Mouse (Mus musculus) bone marrow, adult 2 months (tissue): ENCODE measurements at regions not wholly inside any gene's neighbourhood (a gene's known extent, or its start where the extent isn't known, plus 50 kb on each side); places are given as distances from the start of the nearest gene placed in this dataset.

Source experiments
- H3K27ac ChIP-seq: fragments of 200-500 bp; 2 replicates; pipeline ENCODE4 v1.5.1; 2012; ENCODE audit warnings: low read depth, mild to moderate bottlenecking, control low read depth, inconsistent platforms, low read length; ENCODE audit not compliant: control insufficient read depth, poor library complexity, insufficient read depth
- H3K4me1 ChIP-seq: fragments of 200-500 bp; 2 replicates; pipeline ENCODE4 v1.6.1; 2011; ENCODE audit warnings: low read length; ENCODE audit not compliant: control insufficient read depth, insufficient read depth
- H3K4me3 ChIP-seq: fragments of 200-500 bp; replicated peaks from 2 replicates; pipeline ENCODE3; 2011; ENCODE audit warnings: mild to moderate bottlenecking, low read depth, low read length, control low read depth; ENCODE audit not compliant: control insufficient read depth
- CTCF ChIP-seq: fragments of 200-500 bp; IDR thresholded peaks from 2 replicates; pipeline ENCODE4 v1.5.1; 2011; ENCODE audit warnings: low read length, control low read depth; ENCODE audit not compliant: control insufficient read depth, insufficient read depth
- POLR2A ChIP-seq: fragments of 200-500 bp; IDR thresholded peaks from 2 replicates; pipeline ENCODE4 v1.6.1; 2011; ENCODE audit warnings: low read depth, mild to moderate bottlenecking, control low read depth, low read length, borderline replicate concordance; ENCODE audit not compliant: control insufficient read depth
- WGBS: fragments of 180-500 bp; shearing (Covaris S2); methylation state at CpG from one replicate; pipeline ENCODE4 v1.1.7; 2018; 5-methylcytosine and 5-hydroxymethylcytosine counted together

DNA sequence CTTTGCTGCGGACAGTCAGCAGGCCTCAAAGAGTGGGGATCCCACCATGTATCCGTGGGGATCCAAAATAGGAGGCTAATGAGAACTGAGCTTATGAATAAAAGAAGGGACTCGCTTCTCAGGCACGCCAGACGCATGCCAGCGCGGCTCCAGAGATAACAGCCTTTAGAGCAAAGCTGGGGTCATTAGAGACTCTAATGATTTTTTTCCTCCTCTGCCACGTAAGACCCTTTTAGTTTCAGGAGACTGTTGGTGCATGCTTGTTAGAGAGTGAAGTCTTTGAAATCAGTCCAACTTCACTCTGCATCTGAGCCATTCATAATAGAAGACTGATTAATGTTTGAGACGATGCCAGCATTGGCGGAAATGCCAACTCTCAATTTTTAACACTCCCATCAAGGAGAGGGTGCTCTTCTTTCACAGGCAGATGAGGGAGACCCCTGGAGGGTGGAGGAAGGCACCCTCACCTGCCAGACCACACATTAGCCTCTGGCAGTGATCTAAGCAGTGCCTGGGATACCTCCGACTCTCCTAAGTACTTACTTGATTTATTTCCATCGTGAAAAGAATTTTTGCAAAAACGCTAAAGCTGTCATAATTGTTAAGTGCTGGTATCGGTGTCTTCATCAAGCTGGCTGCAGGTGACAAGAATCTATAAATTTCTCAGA, 104.0 kb upstream of the Tcerg1l start:
- Histone ChIP-seq H3K4me3 (no peak overlapping the region), H3K27ac (no peak overlapping the region), H3K4me1 (no peaks in the 10 kb centered on the region)
- 82% methylated on average over 14 of the region's 14 CpGs for WGBS
- TF ChIP-seq POLR2A (no peak), CTCF (no peak)

DNA sequence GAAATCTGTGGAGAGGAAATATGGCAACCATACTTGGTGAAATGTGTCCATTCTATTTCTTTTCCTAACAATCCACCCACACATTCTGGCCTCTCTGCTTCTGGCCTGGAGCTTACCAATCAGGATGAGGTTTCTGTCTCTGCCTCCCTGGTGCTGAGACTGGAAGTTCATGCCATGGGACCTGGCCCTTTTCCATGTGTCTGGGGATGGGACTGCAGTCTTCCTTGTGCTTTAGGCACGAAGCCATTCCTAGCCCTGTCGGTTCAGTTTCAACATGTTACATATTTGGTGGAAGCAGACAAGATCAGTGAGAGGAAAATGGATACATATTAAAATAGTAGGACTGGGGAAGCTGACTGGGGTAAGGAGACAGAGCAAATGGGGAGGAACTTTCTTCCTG, 100.2 kb upstream of the Tcerg1l start:
- Histone ChIP-seq H3K4me3 (no peak overlapping the region), H3K27ac (no peak overlapping the region), H3K4me1 (no peaks in the 10 kb centered on the region)
- TF ChIP-seq POLR2A (no peak), CTCF (no peak)
- 70% methylated on average over 2 of the region's 2 CpGs for WGBS

DNA sequence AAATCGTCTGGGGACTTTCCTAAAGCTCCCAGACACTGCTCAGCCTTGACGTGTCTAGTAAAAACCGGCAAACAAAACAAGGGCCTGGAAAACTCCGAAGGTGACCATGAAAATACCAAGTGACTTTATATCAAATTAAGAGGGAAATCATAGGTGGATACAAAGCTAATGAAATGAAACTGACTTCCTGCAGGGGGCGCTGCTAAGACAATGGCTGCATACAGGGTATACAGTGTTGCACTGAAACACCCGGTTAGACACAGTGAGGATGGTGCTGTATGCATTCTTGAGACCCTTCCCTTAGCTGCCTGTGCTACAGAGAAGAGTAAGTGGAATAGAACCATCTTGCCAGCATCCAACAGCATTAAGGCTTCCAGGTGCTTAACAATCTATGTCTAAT, 99.7 kb upstream of the Tcerg1l start:
- WGBS = 57% methylated on average over 6 of the region's 6 CpGs
- H3K4me3 ChIP-seq = no peak overlapping the region
- TF ChIP-seq POLR2A (no peak), CTCF (no peak)
- no peak overlapping the region for H3K27ac ChIP-seq
- no peaks in the 10 kb centered on the region for H3K4me1 ChIP-seq

DNA sequence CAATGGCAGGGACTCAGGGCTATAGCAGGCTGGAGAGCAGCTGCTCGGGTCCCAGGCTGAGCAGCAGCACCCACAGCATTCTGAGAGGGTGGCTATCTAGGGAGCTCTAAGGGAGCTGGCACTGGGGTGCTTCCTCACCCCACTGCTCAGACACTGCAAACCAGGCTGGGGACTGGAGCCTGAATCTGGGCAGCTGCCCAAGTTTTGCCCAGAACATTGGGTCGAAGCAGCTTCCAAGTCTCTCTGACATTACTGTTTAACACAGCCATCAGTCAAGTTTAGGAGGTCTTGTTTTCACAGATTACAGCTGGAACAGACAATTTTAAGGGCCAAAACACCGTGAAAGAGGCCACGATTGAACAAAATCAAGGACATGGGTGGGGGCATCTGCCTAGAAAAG, 96.1 kb upstream of the Tcerg1l start:
- 66% methylated on average over 4 of the region's 4 CpGs for WGBS
- TF ChIP-seq CTCF = no peak
- TF ChIP-seq POLR2A = no peak
- no peak overlapping the region; the same call in 1 of the 2 replicates for H3K27ac ChIP-seq

DNA sequence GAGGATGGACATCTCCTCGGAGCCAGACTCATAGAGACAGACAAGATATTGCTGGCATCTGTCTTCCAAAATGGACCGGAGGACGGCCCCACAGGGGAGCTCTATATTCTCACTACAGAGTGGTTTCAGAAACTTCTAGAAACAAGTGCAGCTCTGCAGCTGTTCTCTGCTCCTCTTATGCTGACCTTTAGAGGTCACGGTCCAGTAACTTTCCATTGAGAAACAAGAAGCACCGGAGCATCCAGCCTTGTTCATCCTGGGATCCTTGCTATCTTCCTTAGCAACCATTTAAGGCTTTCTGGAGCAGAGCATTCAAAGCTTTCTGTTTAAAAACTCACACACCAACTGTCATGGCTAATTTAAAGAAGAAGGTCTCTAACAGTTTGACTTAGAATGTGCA, 94.7 kb upstream of the Tcerg1l start:
- no peak overlapping the region for H3K4me3 ChIP-seq
- H3K27ac ChIP-seq = no peak overlapping the region
- H3K4me1 ChIP-seq = no peaks in the 10 kb centered on the region
- 81% methylated on average over 5 of the region's 5 CpGs for WGBS
- TF ChIP-seq CTCF (no peak), POLR2A (no peak)

More for the DNA sequence above, 96.1 kb upstream of the Tcerg1l start:
- H3K4me3 ChIP-seq = no peak overlapping the region
- H3K4me1 ChIP-seq = no peaks in the 10 kb centered on the region

DNA sequence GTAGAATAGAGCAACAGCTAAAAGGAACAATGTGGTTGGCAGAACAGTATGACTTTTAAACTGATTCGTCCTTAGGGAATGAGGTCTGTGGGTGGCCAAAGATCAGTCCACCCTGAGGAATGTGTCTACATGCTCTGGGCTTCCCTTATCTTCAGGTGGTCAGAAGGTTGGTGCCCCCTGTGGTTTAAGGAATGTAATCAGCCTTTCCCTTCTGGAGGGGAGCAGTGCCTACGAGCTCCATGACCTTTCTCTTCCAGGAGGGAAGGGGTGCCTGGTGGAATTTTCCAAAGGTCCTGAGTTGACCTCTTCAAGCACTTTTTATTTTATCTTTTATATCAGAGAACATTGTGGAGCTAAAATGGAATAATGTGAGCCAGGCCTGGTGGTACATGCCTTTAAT, 91.9 kb upstream of the Tcerg1l start:
- no peak overlapping the region for H3K4me3 ChIP-seq
- H3K27ac ChIP-seq = no peak overlapping the region
- 65% methylated on average over 2 of the region's 2 CpGs for WGBS
- no peaks in the 10 kb centered on the region for H3K4me1 ChIP-seq
- TF ChIP-seq CTCF = no peak
- TF ChIP-seq POLR2A = no peak

DNA sequence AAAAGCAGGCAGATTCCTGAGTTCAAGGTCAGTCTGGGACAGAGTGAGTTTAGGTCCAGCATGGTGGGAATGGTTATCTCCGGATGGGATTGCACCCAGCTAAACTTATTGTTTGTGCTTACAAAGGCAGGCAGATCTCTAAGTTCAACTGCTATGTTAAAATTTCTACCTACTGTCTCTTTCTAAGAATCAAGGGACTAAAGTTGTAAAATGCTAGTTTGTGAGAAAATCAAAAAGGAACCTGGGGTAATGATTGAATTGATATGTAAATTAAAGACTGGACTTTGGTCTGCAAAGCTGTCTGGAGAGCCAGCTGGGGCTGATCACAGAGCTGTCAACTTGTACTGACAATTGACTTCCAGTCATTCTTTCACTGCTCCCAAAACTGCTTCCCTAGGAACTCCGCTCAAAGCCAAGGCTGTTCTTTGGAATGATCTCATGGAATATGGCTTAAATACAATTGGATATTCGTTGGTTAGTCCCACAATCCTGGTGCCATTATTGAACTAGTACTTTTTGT, 90.7 kb upstream of the Tcerg1l start:
- H3K4me3 ChIP-seq = no peak overlapping the region
- no peak overlapping the region for H3K27ac ChIP-seq
- WGBS = 66% methylated on average over 3 of the region's 3 CpGs
- TF ChIP-seq CTCF = no peak
- TF ChIP-seq POLR2A = no peak
- H3K4me1 ChIP-seq = no peaks in the 10 kb centered on the region

DNA sequence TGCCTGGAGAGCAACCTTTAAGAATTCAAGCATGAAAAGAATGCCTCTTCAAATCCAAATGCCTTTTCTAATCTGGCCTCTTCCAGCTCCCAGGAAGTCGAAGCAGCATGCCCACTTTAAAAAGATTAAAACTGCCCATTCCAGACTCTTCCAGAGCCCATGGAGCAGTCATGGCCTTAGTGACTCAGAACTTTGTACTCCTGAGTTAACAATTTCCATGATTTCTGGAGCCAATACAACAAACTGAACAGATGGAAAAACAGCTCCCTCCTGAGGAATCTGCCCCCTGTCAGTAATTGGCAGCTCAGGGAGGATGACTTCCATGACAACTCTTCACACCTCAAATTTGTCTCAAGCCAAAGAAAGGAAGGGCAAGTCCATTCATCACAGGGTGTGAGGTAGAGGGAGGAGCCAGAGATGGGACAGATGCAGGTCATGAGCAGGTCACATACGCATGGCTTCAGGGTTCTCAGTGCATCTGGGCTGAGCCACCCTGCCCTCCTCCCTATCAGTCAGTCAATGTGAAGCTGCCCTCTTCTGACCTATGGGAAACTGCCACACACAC, 75.4 kb upstream of the Tcerg1l start:
- H3K4me3 ChIP-seq = no peak overlapping the region
- no peak overlapping the region for H3K27ac ChIP-seq
- 76% methylated on average over 2 of the region's 2 CpGs for WGBS
- TF ChIP-seq POLR2A (no peak), CTCF (no peak)
- H3K4me1 ChIP-seq = no peaks in the 10 kb centered on the region
